In genomic region chr11:4594608-4595500, GRCm38 (mm10) we compare ENCODE assay signal across 8 mouse cellular contexts. TPM values are rescaled to one million over a fixed set of nuclear protein-coding genes. Genes with fewer than 3 reads are reported as not detected.
DNase-seq lines count a peak whose midpoint lies in the region; ATAC-seq and TF ChIP-seq lines count a peak whose summit lies in the region.

Mtmr3 (minus strand) TSS chr11:4594863.

- WGBS in forebrain, embryonic 10.5 days, result 5% methylated on average over 53 of the region's 53 CpGs
- WGBS in heart, embryonic 15.5 days, result 5% methylated on average over 39 of the region's 53 CpGs
- WGBS in liver, embryonic 14.5 days (ENCODE audit: insufficient replicate concordance), result 3% methylated on average over 53 of the region's 53 CpGs
- WGBS in neural tube, embryonic 11.5 days, result 5% methylated on average over 49 of the region's 53 CpGs
- WGBS in stomach, postnatal 0 days, result 4% methylated on average over 42 of the region's 53 CpGs

- 0 out of 2 replicates have a peak, but pooled peaks have one; percentile 5 for TF ChIP-seq CTCF in liver, embryonic 14.5 days (IDR thresholded peaks at IDR 0.05; ENCODE audit: low read depth)
- TF ChIP-seq CTCF in stomach, postnatal 0 days (IDR thresholded peaks at IDR 0.05; ENCODE audit: low read depth), result no peak

- DNase-seq in c-Kit-negative CD71-positive TER-119-positive erythroid progenitor cells, embryonic 14.5 days (ENCODE audit: low read depth, low spot score), result peak; percentile 95
- peak; percentile 93 for DNase-seq in forebrain, embryonic 10.5 days (ENCODE audit: extremely low spot score, low spot score)
- DNase-seq in kidney, postnatal 25 days, result peak; percentile 98
- DNase-seq in liver, embryonic 14.5 days (ENCODE audit: low read depth in 3 of 3, low spot score in 3 of 3), result peak; percentile 90 to 91 (median 91)
- DNase-seq in neural tube, embryonic 11.5 days (ENCODE audit: low spot score), result peak; percentile 98
- peak; percentile 99 for DNase-seq in stomach, postnatal 0 days (ENCODE audit: low spot score)

- peak; percentile 86 for ATAC-seq in CD4-positive, CD25-positive, alpha-beta regulatory T cell, adult 4 months
- ATAC-seq in heart, embryonic 15.5 days (replicated peaks; ENCODE audit: insufficient number of reproducible peaks, insufficient read depth, low FRiP score, low read depth), result peak; percentile 92
- ATAC-seq in liver, embryonic 14.5 days (ENCODE audit: insufficient read depth), result peak; percentile 93
- peak; percentile 93 for ATAC-seq in neural tube, embryonic 11.5 days (ENCODE audit: insufficient read depth, low FRiP score, low TSS enrichment)
- peak; percentile 96 for ATAC-seq in stomach, postnatal 0 days (ENCODE audit: low FRiP score, low TSS enrichment)

- peak within 1 kb of the TSS; percentile 61 for H3K4me2 ChIP-seq in heart, embryonic 15.5 days
- H3K4me2 ChIP-seq in liver, embryonic 14.5 days (ENCODE audit: low read depth), result peak within 1 kb of the TSS; percentile 77
- peak within 1 kb of the TSS; percentile 60 for H3K4me2 ChIP-seq in neural tube, embryonic 11.5 days (ENCODE audit: low read depth)
- H3K4me2 ChIP-seq in stomach, postnatal 0 days (replicated peaks; ENCODE audit: low read depth), result peak within 1 kb of the TSS; percentile 61

- TF ChIP-seq EP300 in liver, embryonic 14.5 days (IDR thresholded peaks at IDR 0.05; ENCODE audit: low read depth), result no peak
- no peak for TF ChIP-seq EP300 in stomach, postnatal 0 days (optimal IDR thresholded peaks at IDR 0.05)

- peak within 1 kb of the TSS; percentile 100 for H3K9ac ChIP-seq in heart, embryonic 15.5 days
- H3K9ac ChIP-seq in liver, embryonic 14.5 days (replicated peaks), result peak within 1 kb of the TSS; percentile 100
- H3K9ac ChIP-seq in neural tube, embryonic 11.5 days (ENCODE audit: low read length), result peak within 1 kb of the TSS; percentile 98
- H3K9ac ChIP-seq in stomach, postnatal 0 days (ENCODE audit: low read length), result peak within 1 kb of the TSS; percentile 98

- H3K27ac ChIP-seq in forebrain, embryonic 10.5 days, result peak within 1 kb of the TSS; percentile 95
- H3K27ac ChIP-seq in heart, embryonic 15.5 days, result peak within 1 kb of the TSS; percentile 97
- H3K27ac ChIP-seq in liver, embryonic 14.5 days, result peak within 1 kb of the TSS; percentile 80
- peak within 1 kb of the TSS; percentile 82 for H3K27ac ChIP-seq in neural tube, embryonic 11.5 days (ENCODE audit: low read depth, low read length)
- peak within 1 kb of the TSS; percentile 96 for H3K27ac ChIP-seq in stomach, postnatal 0 days (replicated peaks)

- peaks cover 22% of the 10 kb centered on the region for H3K4me1 ChIP-seq in forebrain, embryonic 10.5 days
- H3K4me1 ChIP-seq in heart, embryonic 15.5 days (replicated peaks), result peaks cover 17% of the 10 kb centered on the region
- peaks cover 20% of the 10 kb centered on the region in 2 experiments for H3K4me1 ChIP-seq in liver, embryonic 14.5 days (replicated peaks; ENCODE audit: control insufficient read depth in 2 of 2, insufficient read depth in 2 of 2, low read length in 1 of 2)
- peaks cover 8% of the 10 kb centered on the region for H3K4me1 ChIP-seq in neural tube, embryonic 11.5 days (ENCODE audit: control insufficient read depth, insufficient read depth, low read length)
- H3K4me1 ChIP-seq in stomach, postnatal 0 days (replicated peaks; ENCODE audit: control insufficient read depth, insufficient read depth), result peaks cover 3% of the 10 kb centered on the region; the same call in 1 of the 2 replicates

- peak within 1 kb of the TSS; percentile 80 for H3K4me3 ChIP-seq in forebrain, embryonic 10.5 days
- peak within 1 kb of the TSS; percentile 89 for H3K4me3 ChIP-seq in heart, embryonic 15.5 days
- H3K4me3 ChIP-seq in liver, embryonic 14.5 days (ENCODE audit: insufficient read depth in 1 of 2, low read depth in 2 of 2, low read length in 2 of 2), result peak within 1 kb of the TSS; percentile 89 to 95
- peak within 1 kb of the TSS; percentile 94 for H3K4me3 ChIP-seq in neural tube, embryonic 11.5 days (ENCODE audit: low read depth, low read length)
- H3K4me3 ChIP-seq in stomach, postnatal 0 days (ENCODE audit: low read depth, low read length), result peak within 1 kb of the TSS; percentile 100

- no peaks in the 10 kb centered on the region for H3K9me3 ChIP-seq in forebrain, embryonic 10.5 days
- no peaks in the 10 kb centered on the region for H3K9me3 ChIP-seq in heart, embryonic 15.5 days (replicated peaks)
- no peaks in the 10 kb centered on the region for H3K9me3 ChIP-seq in liver, embryonic 14.5 days (ENCODE audit: control insufficient read depth, low read length)
- H3K9me3 ChIP-seq in neural tube, embryonic 11.5 days (ENCODE audit: control insufficient read depth, low read length), result no peaks in the 10 kb centered on the region
- H3K9me3 ChIP-seq in stomach, postnatal 0 days (ENCODE audit: control insufficient read depth, low read length), result no peaks in the 10 kb centered on the region

- no peaks in the 10 kb centered on the region; the same call in 1 of the 2 replicates for H3K36me3 ChIP-seq in forebrain, embryonic 10.5 days (replicated peaks)
- H3K36me3 ChIP-seq in heart, embryonic 15.5 days, result no peaks in the 10 kb centered on the region
- no peaks in the 10 kb centered on the region; the same call in 1 of the 2 replicates for H3K36me3 ChIP-seq in liver, embryonic 14.5 days (replicated peaks; ENCODE audit: control insufficient read depth, insufficient read depth, low read depth)
- H3K36me3 ChIP-seq in neural tube, embryonic 11.5 days (ENCODE audit: control insufficient read depth, insufficient read depth, low read length), result no peaks in the 10 kb centered on the region
- no peaks in the 10 kb centered on the region for H3K36me3 ChIP-seq in stomach, postnatal 0 days (ENCODE audit: control insufficient read depth, insufficient read depth, low read length)

- no peaks in the 10 kb centered on the region for H3K27me3 ChIP-seq in forebrain, embryonic 10.5 days (ENCODE audit: poor library complexity, severe bottlenecking)
- H3K27me3 ChIP-seq in heart, embryonic 15.5 days, result no peaks in the 10 kb centered on the region
- no peaks in the 10 kb centered on the region for H3K27me3 ChIP-seq in liver, embryonic 14.5 days (ENCODE audit: control insufficient read depth, insufficient read depth, low read length)
- no peaks in the 10 kb centered on the region for H3K27me3 ChIP-seq in neural tube, embryonic 11.5 days (ENCODE audit: control insufficient read depth, insufficient read depth, low read length)
- no peaks in the 10 kb centered on the region for H3K27me3 ChIP-seq in stomach, postnatal 0 days (ENCODE audit: control insufficient read depth, insufficient read depth, low read length)

RNA-seq across cellular contexts. Expression of gene Mtmr3, which starts in this region (rescaled TPM):
- 10 to 100 TPM; 34.7 to 42.2 TPM for polyA plus RNA-seq in CD4-positive, CD25-positive, alpha-beta regulatory T cell, adult 4 months (2017; shearing (Covaris generic))
- 28.0 and 29.4 TPM in 2 replicates for polyA plus RNA-seq in forebrain, embryonic 10.5 days (2016; fragmentation: Nextera tagmentation; extraction: Ambion mirVana)
- 18.9 and 24.1 TPM in 2 replicates for polyA plus RNA-seq in heart, embryonic 15.5 days (2015; fragmentation: Nextera tagmentation; extraction: Ambion mirVana)
- polyA plus RNA-seq in liver, embryonic 14.5 days (2012; rRNA removed), result 18.0 and 20.3 TPM in 2 replicates
- polyA plus RNA-seq in liver, embryonic 14.5 days (2014; fragmentation: Nextera tagmentation; extraction: Ambion mirVana), result 24.3 and 27.2 TPM in 2 replicates
- polyA plus RNA-seq in neural tube, embryonic 11.5 days (2014; fragmentation: Nextera tagmentation; extraction: Ambion mirVana), result 30.2 and 36.8 TPM in 2 replicates
- 11.7 and 13.4 TPM in 2 replicates for polyA plus RNA-seq in stomach, postnatal 0 days (2015; fragmentation: Nextera tagmentation; extraction: Ambion mirVana)

Comparison
In these comparisons a context has a peak if more than half of its experiments do, and no peak if none do; other contexts are left out.
1. Peak in every context shown above with its lines: DNase-seq, ATAC-seq, H3K4me3 ChIP-seq and H3K27ac ChIP-seq.